Mouse (Mus musculus) embryonic fibroblast, embryonic 13.5 days (primary cell): ENCODE measurements around the gene Hist1h1b.

Experiments
- CTCF ChIP-seq: IDR thresholded peaks from 2 replicates; pipeline ENCODE4 v1.5.1; 2011; ENCODE audit warnings: mild to moderate bottlenecking, control low read depth, low read length, moderate library complexity, borderline replicate concordance; ENCODE audit not compliant: insufficient read depth
- POLR2A ChIP-seq: IDR thresholded peaks from 2 replicates; pipeline ENCODE4 v1.6.1; 2011; ENCODE audit warnings: low read depth, mild to moderate bottlenecking, control low read depth, low read length, moderate library complexity

GRCm38 (mm10) chr13:21745006-21745405 lies 35.4 kb downstream of the Hist1h1b start:
- TF ChIP-seq CTCF, result no peak
- no peak for TF ChIP-seq POLR2A
